Mouse (Mus musculus) hindlimb bud, embryonic 11.5 days (tissue): Measurements from ENCODE around the gene Kars.

Source experiments
- DNase-seq: peaks from one replicate; pipeline ENCODE4 v3.0.0-alpha.2; 2012; ENCODE audit warnings: low read depth, low spot score; ENCODE audit errors: extremely low spot score

Kars gene

GRCm38 (mm10) chr8:111984511-111984910 is 26.6 kb downstream of the Kars start:
- no peak for DNase-seq

GRCm38 (mm10) chr8:111982116-111982515 is 29.0 kb downstream of the Kars start:
- no peak for DNase-seq

GRCm38 (mm10) chr8:111978147-111978546 is 33.0 kb downstream of the Kars start:
- DNase-seq, result no peak

- no peak for DNase-seq
Measured at GRCm38 (mm10) chr8:111976326-111976725, 34.8 kb downstream of the Kars start.

- no peak for DNase-seq
Measured at GRCm38 (mm10) chr8:111975706-111976105, 35.4 kb downstream of the Kars start.

- DNase-seq, result no peak
Measured at GRCm38 (mm10) chr8:111974138-111974537, 37.0 kb downstream of the Kars start.

GRCm38 (mm10) chr8:111968991-111969390 is 42.1 kb downstream of the Kars start:
- DNase-seq, result no peak

- no peak for DNase-seq
Measured at GRCm38 (mm10) chr8:111968541-111968940, 42.6 kb downstream of the Kars start.

GRCm38 (mm10) chr8:111967246-111967870 is 43.8 kb downstream of the Kars start:
- no peak for DNase-seq

GRCm38 (mm10) chr8:111964849-111965561 is 46.1 kb downstream of the Kars start:
- DNase-seq, result no peak

GRCm38 (mm10) chr8:111964351-111964750 is 46.8 kb downstream of the Kars start:
- DNase-seq, result no peak

- no peak for DNase-seq
Measured at GRCm38 (mm10) chr8:111963546-111963945, 47.6 kb downstream of the Kars start.

GRCm38 (mm10) chr8:111963091-111963490 is 48.0 kb downstream of the Kars start:
- no peak for DNase-seq

- DNase-seq, result no peak
Measured at GRCm38 (mm10) chr8:111962589-111962988, 48.5 kb downstream of the Kars start.

- no peak for DNase-seq
Measured at GRCm38 (mm10) chr8:111961330-111961729, 49.8 kb downstream of the Kars start.

- no peak for DNase-seq
Measured at GRCm38 (mm10) chr8:111960591-111961321, 50.4 kb downstream of the Kars start.

GRCm38 (mm10) chr8:111957231-111957630 is 53.9 kb downstream of the Kars start:
- DNase-seq, result no peak

- DNase-seq, result no peak
Measured at GRCm38 (mm10) chr8:111955879-111956278, 55.2 kb downstream of the Kars start.

GRCm38 (mm10) chr8:111954844-111955594 is 56.1 kb downstream of the Kars start:
- DNase-seq, result no peak

- no peak for DNase-seq
Measured at GRCm38 (mm10) chr8:111951936-111952335, 59.2 kb downstream of the Kars start.

- no peak for DNase-seq
Measured at GRCm38 (mm10) chr8:111951317-111951716, 59.8 kb downstream of the Kars start.
